Mouse (Mus musculus): Measurements from ENCODE around the gene Clca4a. TPM values are rescaled to one million over a fixed set of nuclear protein-coding genes. Genes with fewer than 3 reads are reported as not detected.
"Not testable (repeated sequence)": the region's sequence is repeated elsewhere in the genome, so short reads cannot be mapped to it uniquely, and the experiment has no call there.

Gene Clca4a
- 0.06 and 0.12 TPM in 2 replicates for polyA plus RNA-seq (2015; fragmentation: Nextera tagmentation; extraction: Ambion mirVana)

- DNase-seq (ENCODE audit: low spot score), result no peak
These were observed at the start of gene Clca4a for GRCm38 (mm10) chr3:144974945-144975344. TSS of gene Clca4a (minus strand) at chr3:144975045.

GRCm38 (mm10) chr3:145017807-145018206, 43.0 kb upstream of the Clca4a start:
- DNase-seq (ENCODE audit: low spot score), result no peak

GRCm38 (mm10) chr3:145004422-145004821, 29.6 kb upstream of the Clca4a start:
- no peak for DNase-seq (ENCODE audit: low spot score)

- DNase-seq (ENCODE audit: low spot score), result no peak
These were observed 26.1 kb upstream of the Clca4a start for GRCm38 (mm10) chr3:145000912-145001311.

GRCm38 (mm10) chr3:144993055-144993454, 18.2 kb upstream of the Clca4a start:
- no peak for DNase-seq (ENCODE audit: low spot score)

GRCm38 (mm10) chr3:144992618-144993017, 17.8 kb upstream of the Clca4a start:
- DNase-seq (ENCODE audit: low spot score), result no peak

GRCm38 (mm10) chr3:144985890-144986289, 11.0 kb upstream of the Clca4a start:
- DNase-seq (ENCODE audit: low spot score), result no peak

GRCm38 (mm10) chr3:144980551-144980950, 5.7 kb upstream of the Clca4a start:
- no peak for DNase-seq (ENCODE audit: low spot score)

GRCm38 (mm10) chr3:144977631-144978030, 2.8 kb upstream of the Clca4a start:
- no peak for DNase-seq (ENCODE audit: low spot score)

- no peak for DNase-seq (ENCODE audit: low spot score)
These were observed 1.2 kb upstream of the Clca4a start for GRCm38 (mm10) chr3:144976091-144976490.

- DNase-seq (ENCODE audit: low spot score), result no peak
These were observed 3.1 kb downstream of the Clca4a start for GRCm38 (mm10) chr3:144971553-144972270.

GRCm38 (mm10) chr3:144969755-144970154, 5.1 kb downstream of the Clca4a start:
- DNase-seq (ENCODE audit: low spot score), result no peak

- DNase-seq (ENCODE audit: low spot score), result no peak
These were observed 8.8 kb downstream of the Clca4a start for GRCm38 (mm10) chr3:144966074-144966473.

- no peak for DNase-seq (ENCODE audit: low spot score)
These were observed 24.0 kb downstream of the Clca4a start for GRCm38 (mm10) chr3:144950829-144951228.

GRCm38 (mm10) chr3:144947376-144947775, 27.5 kb downstream of the Clca4a start:
- not testable (repeated sequence) for DNase-seq (ENCODE audit: low spot score)

- not testable (repeated sequence) for DNase-seq (ENCODE audit: low spot score)
These were observed 41.2 kb downstream of the Clca4a start for GRCm38 (mm10) chr3:144933625-144934024.

- DNase-seq (ENCODE audit: low spot score), result no peak
These were observed 41.8 kb downstream of the Clca4a start for GRCm38 (mm10) chr3:144933011-144933491.

GRCm38 (mm10) chr3:144932335-144932734, 42.5 kb downstream of the Clca4a start, which contains the start of gene Clca4b:
TSS of gene Clca4b (minus strand) at chr3:144932529.
- DNase-seq (ENCODE audit: low spot score), result no peak

- no peak for DNase-seq (ENCODE audit: low spot score)
These were observed 60.8 kb downstream of the Clca4a start for GRCm38 (mm10) chr3:144914014-144914413.

Data from thymus, postnatal 0 days (tissue).